Mouse (Mus musculus) limb, embryonic 12.5 days (tissue): ENCODE measurements around the gene Gm43552. TPM values are rescaled to one million over a fixed set of nuclear protein-coding genes. Genes with fewer than 3 reads are reported as not detected.
"Not testable (repeated sequence)": the region's sequence is repeated elsewhere in the genome, so short reads cannot be mapped to it uniquely, and the experiment has no call there.

Experiments used
- ATAC-seq: fragments of 200-750 bp; cut with Nextera tagmentation; 2 replicates; pipeline ENCODE4 v1.8.0; 2017; ENCODE audit warnings: low read depth, moderate TSS enrichment; ENCODE audit not compliant: insufficient number of reproducible peaks, insufficient read depth, low FRiP score, low TSS enrichment
- H3K27ac ChIP-seq: fragments of 300-500 bp; sonication (generic); 2 replicates; pipeline ENCODE4 v1.5.1; 2016; ENCODE audit warnings: mild to moderate bottlenecking, moderate library complexity
- H3K27me3 ChIP-seq: fragments of 300-500 bp; sonication (generic); 2 replicates; pipeline ENCODE4 v1.6.1; 2016; ENCODE audit warnings: mild to moderate bottlenecking, moderate library complexity
- H3K36me3 ChIP-seq: fragments of 300-500 bp; sonication (generic); 2 replicates; pipeline ENCODE4 v1.6.1; 2016; ENCODE audit warnings: mild to moderate bottlenecking, moderate library complexity
- H3K4me1 ChIP-seq: fragments of 300-500 bp; sonication (generic); replicated peaks from 2 replicates; pipeline ENCODE4 v1.6.1; 2016
- H3K4me2 ChIP-seq: fragments of 300-500 bp; sonication (generic); 2 replicates; pipeline ENCODE4 v1.6.1; 2016; ENCODE audit warnings: mild to moderate bottlenecking, moderate library complexity
- H3K4me3 ChIP-seq: fragments of 300-500 bp; sonication (generic); replicated peaks from 2 replicates; pipeline ENCODE4 v1.5.1; 2016; ENCODE audit warnings: mild to moderate bottlenecking
- H3K9ac ChIP-seq: fragments of 300-500 bp; sonication (generic); replicated peaks from 2 replicates; pipeline ENCODE4 v1.6.1; 2016; ENCODE audit warnings: mild to moderate bottlenecking, moderate library complexity
- H3K9me3 ChIP-seq: fragments of 300-500 bp; sonication (generic); 2 replicates; pipeline ENCODE4 v1.6.1; 2016; ENCODE audit warnings: mild to moderate bottlenecking, moderate library complexity
- whole genome bisulfite sequencing: fragments of 180-500 bp; shearing (Covaris S2); methylation state at CpG from one replicate; pipeline ENCODE4 v1.1.7; 2016; 5-methylcytosine and 5-hydroxymethylcytosine counted together
- polyA plus RNA-seq: library from polyadenylated mRNA; unstranded; fragments of >200 nt; fragmentation: Nextera tagmentation; extraction: Ambion mirVana; gene quantifications from 2 replicates; pipeline ENCODE4 v1.2.1, GENCODE M21; 2016

The Gm43552 gene
- polyA plus RNA-seq, result not detected in 2 replicates

- H3K36me3 ChIP-seq, result 0 out of 2 replicates have a peak, but pooled peaks cover 3% of the 10 kb centered on the region
- H3K4me3 ChIP-seq, result peak within 1 kb of the TSS; percentile 95
- under 1% methylated on average over 69 of the region's 69 CpGs for WGBS
- peak; percentile 96 for ATAC-seq
- H3K9ac ChIP-seq, result peak within 1 kb of the TSS; percentile 94
- peak within 1 kb of the TSS; percentile 95 for H3K27ac ChIP-seq
- no peaks in the 10 kb centered on the region for H3K9me3 ChIP-seq
- H3K27me3 ChIP-seq, result no peaks in the 10 kb centered on the region
- H3K4me2 ChIP-seq, result peak within 1 kb of the TSS; percentile 77
- H3K4me1 ChIP-seq, result peaks cover 12% of the 10 kb centered on the region; the same call in 1 of the 2 replicates
Observed at GRCm38 (mm10) chr5:65492716-65493531, at the start of gene Gm43552. Gene Gm43552 (minus strand): TSS chr5:65492833.

GRCm38 (mm10) chr5:65541889-65542288, 49.3 kb upstream of the Gm43552 start:
- ATAC-seq, result no peak
- 81% methylated on average over 3 of the region's 3 CpGs for WGBS
- no peak overlapping the region for H3K4me3 ChIP-seq
- no peaks in the 10 kb centered on the region for H3K9me3 ChIP-seq
- no peak overlapping the region for H3K4me2 ChIP-seq
- peaks cover 14% of the 10 kb centered on the region for H3K4me1 ChIP-seq
- no peak overlapping the region for H3K27ac ChIP-seq
- no peak overlapping the region for H3K9ac ChIP-seq
- H3K27me3 ChIP-seq, result no peaks in the 10 kb centered on the region
- H3K36me3 ChIP-seq, result peaks cover 8% of the 10 kb centered on the region; the same call in 1 of the 2 replicates

GRCm38 (mm10) chr5:65539786-65540185, 47.2 kb upstream of the Gm43552 start:
- Histone ChIP-seq H3K9me3 (no peaks in the 10 kb centered on the region), H3K36me3 (peaks cover 5% of the 10 kb centered on the region; the same call in 1 of the 2 replicates), H3K27me3 (no peaks in the 10 kb centered on the region), H3K4me1 (peaks cover 14% of the 10 kb centered on the region), H3K9ac (no peak overlapping the region), H3K27ac (no peak overlapping the region), H3K4me2 (no peak overlapping the region), H3K4me3 (no peak overlapping the region)
- ATAC-seq, result no peak
- WGBS, result 96% methylated on average over 3 of the region's 3 CpGs

- H3K36me3 ChIP-seq, result peaks cover 5% of the 10 kb centered on the region; the same call in 1 of the 2 replicates
- no peaks in the 10 kb centered on the region for H3K27me3 ChIP-seq
- no peak overlapping the region for H3K27ac ChIP-seq
- no peak for ATAC-seq
- 59% methylated on average over 4 of the region's 4 CpGs for WGBS
- no peaks in the 10 kb centered on the region for H3K9me3 ChIP-seq
- H3K4me1 ChIP-seq, result peaks cover 14% of the 10 kb centered on the region
- H3K4me2 ChIP-seq, result peak overlapping the region; percentile 58
- H3K9ac ChIP-seq, result no peak overlapping the region
- H3K4me3 ChIP-seq, result peak overlapping the region; percentile 29
Observed at GRCm38 (mm10) chr5:65538829-65539228, 46.2 kb upstream of the Gm43552 start.

- H3K27me3 ChIP-seq, result no peaks in the 10 kb centered on the region
- H3K4me2 ChIP-seq, result peak overlapping the region; percentile 70
- H3K9ac ChIP-seq, result peak overlapping the region; percentile 98
- H3K4me1 ChIP-seq, result peaks cover 14% of the 10 kb centered on the region
- no peaks in the 10 kb centered on the region for H3K9me3 ChIP-seq
- peak overlapping the region; percentile 100 for H3K27ac ChIP-seq
- ATAC-seq, result no peak
- H3K4me3 ChIP-seq, result peak overlapping the region; percentile 96
- peaks cover 5% of the 10 kb centered on the region; the same call in 1 of the 2 replicates for H3K36me3 ChIP-seq
- 1% methylated on average over 4 of the region's 4 CpGs for WGBS
Observed at GRCm38 (mm10) chr5:65538121-65538520, 45.5 kb upstream of the Gm43552 start.

GRCm38 (mm10) chr5:65537420-65538071, 44.9 kb upstream of the Gm43552 start:
- peak overlapping the region; percentile 70 for H3K4me2 ChIP-seq
- no peaks in the 10 kb centered on the region for H3K9me3 ChIP-seq
- peak overlapping the region; percentile 100 for H3K27ac ChIP-seq
- H3K9ac ChIP-seq, result peak overlapping the region; percentile 98
- WGBS, result under 1% methylated on average over 56 of the region's 59 CpGs
- peak overlapping the region; percentile 96 for H3K4me3 ChIP-seq
- H3K36me3 ChIP-seq, result peaks cover 5% of the 10 kb centered on the region; the same call in 1 of the 2 replicates
- peak; percentile 65 for ATAC-seq
- no peaks in the 10 kb centered on the region for H3K27me3 ChIP-seq
- H3K4me1 ChIP-seq, result peaks cover 14% of the 10 kb centered on the region

- Histone ChIP-seq H3K9me3 (no peaks in the 10 kb centered on the region), H3K36me3 (peaks cover 5% of the 10 kb centered on the region; the same call in 1 of the 2 replicates), H3K4me3 (peak within 1 kb of the TSS; percentile 96), H3K4me2 (peak within 1 kb of the TSS; percentile 70), H3K27ac (peak within 1 kb of the TSS; percentile 100), H3K9ac (peak within 1 kb of the TSS; percentile 98), H3K4me1 (peaks cover 8% of the 10 kb centered on the region), H3K27me3 (no peaks in the 10 kb centered on the region)
- ATAC-seq, result peak; percentile 97
- under 1% methylated on average over 66 of the region's 66 CpGs for WGBS
Observed at GRCm38 (mm10) chr5:65536751-65537419, 44.3 kb upstream of the Gm43552 start, which contains the start of the genes Smim14 and Ube2k. Gene Smim14 (minus strand): TSS chr5:65537184. Gene Ube2k (plus strand): TSS chr5:65537233.

- Histone ChIP-seq H3K4me3 (peak overlapping the region; percentile 96), H3K9ac (peak overlapping the region; percentile 98), H3K4me2 (peak overlapping the region; percentile 70), H3K27ac (peak overlapping the region; percentile 100)
- not testable (repeated sequence) for ATAC-seq, H3K36me3 ChIP-seq, H3K9me3 ChIP-seq, H3K4me1 ChIP-seq, H3K27me3 ChIP-seq
- 84% methylated on average over 10 of the region's 10 CpGs for WGBS
Observed at GRCm38 (mm10) chr5:65536068-65536465, 43.4 kb upstream of the Gm43552 start.

GRCm38 (mm10) chr5:65535457-65536067, 42.9 kb upstream of the Gm43552 start:
- Histone ChIP-seq H3K36me3 (no peaks in the 10 kb centered on the region), H3K27ac (no peak overlapping the region), H3K9me3 (no peaks in the 10 kb centered on the region), H3K4me2 (no peak overlapping the region), H3K9ac (no peak overlapping the region), H3K4me1 (peaks cover 7% of the 10 kb centered on the region), H3K27me3 (no peaks in the 10 kb centered on the region), H3K4me3 (no peak overlapping the region)
- ATAC-seq, result no peak
- 73% methylated on average over 5 of the region's 5 CpGs for WGBS

- Histone ChIP-seq H3K36me3 (no peaks in the 10 kb centered on the region), H3K27me3 (no peaks in the 10 kb centered on the region), H3K4me2 (no peak overlapping the region), H3K4me1 (peaks cover 7% of the 10 kb centered on the region), H3K9me3 (no peaks in the 10 kb centered on the region), H3K4me3 (no peak overlapping the region), H3K9ac (no peak overlapping the region), H3K27ac (no peak overlapping the region)
- no peak for ATAC-seq
- WGBS, result 65% methylated on average over 4 of the region's 4 CpGs
Observed at GRCm38 (mm10) chr5:65534496-65534895, 41.9 kb upstream of the Gm43552 start.
